Mouse (Mus musculus) neural tube, embryonic 12.5 days (tissue): ENCODE data around the gene Eif4a3. TPM values are rescaled to one million over a fixed set of nuclear protein-coding genes. Genes with fewer than 3 reads are reported as not detected.
"Not testable (repeated sequence)": the region's sequence is repeated elsewhere in the genome, so short reads cannot be mapped to it uniquely, and the experiment has no call there.

Experiments used
- ATAC-seq: fragments of 200-750 bp; cut with Nextera tagmentation; 2 replicates; pipeline ENCODE4 v1.8.0; 2017; ENCODE audit warnings: low read depth, mild to moderate bottlenecking, moderate TSS enrichment, moderate library complexity; ENCODE audit not compliant: low FRiP score
- H3K27ac ChIP-seq: fragments of 300-500 bp; sonication (generic); 2 replicates; pipeline ENCODE4 v1.5.1; 2016
- H3K27me3 ChIP-seq: fragments of 300-500 bp; sonication (generic); replicated peaks from 2 replicates; pipeline ENCODE4 v1.6.1; 2016; ENCODE audit warnings: mild to moderate bottlenecking
- H3K36me3 ChIP-seq: fragments of 300-500 bp; sonication (generic); 2 replicates; pipeline ENCODE4 v1.6.1; 2016; ENCODE audit warnings: mild to moderate bottlenecking
- H3K4me1 ChIP-seq: fragments of 300-500 bp; sonication (generic); 2 replicates; pipeline ENCODE4 v1.6.1; 2016
- H3K4me2 ChIP-seq: fragments of 300-500 bp; sonication (generic); replicated peaks from 2 replicates; pipeline ENCODE4 v1.6.1; 2016; ENCODE audit warnings: mild to moderate bottlenecking
- H3K4me3 ChIP-seq: fragments of 300-500 bp; sonication (generic); 2 replicates; pipeline ENCODE4 v1.5.1; 2016
- H3K9ac ChIP-seq: fragments of 300-500 bp; sonication (generic); 2 replicates; pipeline ENCODE4 v1.6.1; 2016; ENCODE audit warnings: mild to moderate bottlenecking
- H3K9me3 ChIP-seq: fragments of 300-500 bp; sonication (generic); 2 replicates; pipeline ENCODE4 v1.6.1; 2016; ENCODE audit warnings: mild to moderate bottlenecking
- WGBS: fragments of 180-500 bp; shearing (Covaris S2); methylation state at CpG from one replicate; pipeline ENCODE4 v1.1.7; 2016; 5-methylcytosine and 5-hydroxymethylcytosine counted together
- polyA plus RNA-seq: library from polyadenylated mRNA; unstranded; fragments of >200 nt; fragmentation: Nextera tagmentation; extraction: Ambion mirVana; gene quantifications from 2 replicates; pipeline ENCODE4 v1.2.1, GENCODE M21; 2016

Gene Eif4a3
- polyA plus RNA-seq, 1 experiment from 2014 or later = 311 TPM

DNA sequence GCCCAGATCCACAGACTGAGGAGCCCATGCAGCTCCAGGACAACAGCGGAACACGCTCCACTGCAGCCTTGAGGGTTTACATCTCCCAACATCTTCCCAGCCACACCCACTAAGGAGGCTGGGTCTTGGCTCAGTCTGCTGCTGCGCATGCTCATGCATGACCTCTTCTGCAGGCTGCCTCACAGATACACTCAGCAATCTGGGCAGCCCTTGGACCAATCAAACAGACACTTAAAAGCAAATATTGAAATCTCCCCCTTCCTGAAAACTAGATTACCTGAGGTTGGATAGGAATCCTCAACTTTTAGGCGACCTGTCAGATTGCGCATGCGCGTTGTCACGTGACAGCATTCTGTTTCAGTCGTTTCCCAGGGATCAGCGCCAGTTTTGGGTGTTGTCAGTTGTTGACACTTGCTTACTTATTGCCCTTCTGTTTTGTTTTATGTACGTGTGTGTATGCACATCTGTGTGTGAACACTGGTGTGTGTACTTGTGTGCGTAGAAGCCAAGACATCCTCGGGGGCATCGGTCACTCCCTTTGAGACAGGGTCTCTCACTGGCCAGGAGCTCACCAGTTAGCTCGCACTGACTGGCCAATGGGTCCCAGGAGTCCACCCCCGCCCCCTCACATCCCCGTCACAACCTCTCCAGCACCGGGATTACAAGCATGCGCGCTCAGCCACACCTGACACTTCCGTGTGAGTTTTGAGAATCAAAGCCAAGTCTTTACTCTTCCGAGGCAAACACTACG is 41.1 kb downstream of the Eif4a3 start:
- no peak for ATAC-seq
- peak overlapping the region; percentile 14 for H3K4me3 ChIP-seq
- 69% methylated on average over 23 of the region's 23 CpGs for WGBS

GRCm38 (mm10) chr11:119258216-119258571 is 41.7 kb downstream of the Eif4a3 start:
- H3K9me3 ChIP-seq = no peaks in the 10 kb centered on the region
- H3K9ac ChIP-seq = no peak overlapping the region
- H3K4me1 ChIP-seq = peaks cover 3% of the 10 kb centered on the region; the same call in 1 of the 2 replicates
- peak overlapping the region; percentile 14 for H3K4me3 ChIP-seq
- no peaks in the 10 kb centered on the region for H3K27me3 ChIP-seq
- H3K4me2 ChIP-seq = peak overlapping the region; percentile 49
- 73% methylated on average over 9 of the region's 9 CpGs for WGBS
- H3K27ac ChIP-seq = no peak overlapping the region
- H3K36me3 ChIP-seq = peaks cover 7% of the 10 kb centered on the region
- ATAC-seq = no peak

More for the DNA sequence above, 41.1 kb downstream of the Eif4a3 start:
- Histone ChIP-seq H3K36me3 (peaks cover 10% of the 10 kb centered on the region), H3K9ac (no peak overlapping the region), H3K9me3 (no peaks in the 10 kb centered on the region), H3K4me2 (peak overlapping the region; percentile 49), H3K27ac (no peak overlapping the region), H3K4me1 (no peaks in the 10 kb centered on the region), H3K27me3 (no peaks in the 10 kb centered on the region)

GRCm38 (mm10) chr11:119256557-119256956 is 43.3 kb downstream of the Eif4a3 start:
- not testable (repeated sequence) for ATAC-seq, H3K4me3 ChIP-seq, H3K27ac ChIP-seq, H3K9me3 ChIP-seq, H3K36me3 ChIP-seq, H3K27me3 ChIP-seq, H3K4me2 ChIP-seq, H3K9ac ChIP-seq
- peaks cover 19% of the 10 kb centered on the region for H3K4me1 ChIP-seq
- WGBS = 72% methylated on average over 5 of the region's 5 CpGs

- Histone ChIP-seq H3K36me3 (peaks cover 3% of the 10 kb centered on the region; the same call in 1 of the 2 replicates), H3K27me3 (no peaks in the 10 kb centered on the region), H3K4me1 (peaks cover 25% of the 10 kb centered on the region), H3K9ac (0 out of 2 replicates have a peak overlapping the region, but pooled peaks have one; percentile 44), H3K9me3 (no peaks in the 10 kb centered on the region), H3K27ac (no peak overlapping the region), H3K4me2 (peak overlapping the region; percentile 54), H3K4me3 (no peak overlapping the region)
- 5% methylated on average over 22 of the region's 22 CpGs for WGBS
- peak; percentile 66; the same call in 1 of the 2 replicates for ATAC-seq
Observed at GRCm38 (mm10) chr11:119252854-119253541, 46.9 kb downstream of the Eif4a3 start.

DNA sequence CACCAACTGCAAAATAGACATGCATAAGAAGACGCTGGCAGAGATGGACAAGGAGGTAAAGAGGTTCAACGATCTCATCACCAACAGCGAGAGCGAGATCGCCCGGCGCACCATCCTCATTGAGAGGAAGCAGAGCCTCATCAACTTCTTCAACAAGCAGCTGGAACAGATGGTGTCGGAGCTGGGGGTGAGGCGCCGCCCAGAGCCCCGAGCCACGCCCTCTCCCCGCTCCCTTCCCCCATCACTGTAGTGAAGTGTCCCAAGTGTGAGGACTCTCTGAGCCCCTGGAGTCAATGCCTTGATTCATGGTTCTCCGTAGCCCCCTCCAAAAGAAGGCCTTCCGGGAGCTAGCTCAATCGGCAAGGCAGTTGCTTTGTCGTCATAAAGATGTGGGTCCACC is 48.9 kb downstream of the Eif4a3 start:
- no peaks in the 10 kb centered on the region for H3K9me3 ChIP-seq
- H3K27ac ChIP-seq = no peak overlapping the region
- ATAC-seq = no peak

DNA sequence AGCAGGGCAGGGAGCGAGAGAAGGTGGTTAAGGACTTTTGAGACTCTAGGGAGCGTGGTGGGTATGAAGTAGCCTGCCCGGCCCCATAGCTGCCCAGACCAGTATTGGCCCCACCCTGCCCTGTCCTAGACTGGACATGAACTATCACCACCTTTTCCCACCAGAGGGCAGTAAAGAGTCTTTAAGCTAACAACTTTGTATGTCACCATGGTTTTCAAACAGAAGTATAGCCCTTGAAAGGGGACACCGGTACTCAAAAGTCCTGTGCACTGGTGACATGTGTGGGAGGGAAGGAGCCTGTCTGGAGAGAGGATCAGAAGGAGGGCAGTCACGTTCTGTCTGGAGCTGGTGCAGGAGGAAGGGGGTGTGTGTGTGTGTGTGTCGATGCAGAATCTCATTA is 50.9 kb downstream of the Eif4a3 start:
- Histone ChIP-seq H3K4me3 (no peak overlapping the region), H3K9ac (no peak overlapping the region), H3K27ac (no peak overlapping the region), H3K4me2 (no peak overlapping the region), H3K9me3 (no peaks in the 10 kb centered on the region), H3K27me3 (no peaks in the 10 kb centered on the region), H3K36me3 (peaks cover 5% of the 10 kb centered on the region; the same call in 1 of the 2 replicates), H3K4me1 (peaks cover 25% of the 10 kb centered on the region)
- 35% methylated on average over 6 of the region's 6 CpGs for WGBS
- ATAC-seq = peak; percentile 36; the same call in 1 of the 2 replicates

More for the DNA sequence above, 48.9 kb downstream of the Eif4a3 start:
- Histone ChIP-seq H3K27me3 (no peaks in the 10 kb centered on the region), H3K36me3 (no peaks in the 10 kb centered on the region), H3K4me1 (peaks cover 25% of the 10 kb centered on the region), H3K4me2 (no peak overlapping the region), H3K4me3 (no peak overlapping the region), H3K9ac (no peak overlapping the region)
- WGBS = 53% methylated on average over 17 of the region's 17 CpGs

DNA sequence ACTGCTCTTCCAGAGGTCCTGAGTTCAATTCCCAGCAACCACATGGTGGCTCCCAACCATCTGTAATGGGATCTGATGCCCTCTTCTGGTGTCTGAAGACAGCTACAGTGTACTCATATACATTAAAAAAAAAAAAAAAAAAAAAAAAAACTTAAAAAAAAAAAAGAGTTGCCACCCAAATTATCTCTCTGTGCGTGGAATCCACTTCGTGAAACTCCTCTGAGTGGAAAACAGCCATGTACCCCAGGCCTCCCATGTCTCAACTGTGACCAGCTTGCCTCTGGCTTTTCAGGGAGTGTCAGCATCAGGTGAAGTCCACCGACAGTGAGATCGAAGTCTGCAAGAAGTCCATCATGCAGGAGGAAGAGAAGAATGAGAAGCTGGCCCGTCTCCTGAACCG is 54.3 kb downstream of the Eif4a3 start:
- H3K27ac ChIP-seq, H3K4me3 ChIP-seq, H3K27me3 ChIP-seq, ATAC-seq, H3K9me3 ChIP-seq, H3K9ac ChIP-seq, H3K4me1 ChIP-seq, H3K4me2 ChIP-seq: not testable (repeated sequence)
- WGBS = 94% methylated on average over 6 of the region's 6 CpGs
- peaks cover 24% of the 10 kb centered on the region; the same call in 1 of the 2 replicates for H3K36me3 ChIP-seq

GRCm38 (mm10) chr11:119239480-119239879 is 60.4 kb downstream of the Eif4a3 start:
- Histone ChIP-seq H3K4me3 (no peak overlapping the region), H3K36me3 (peaks cover 45% of the 10 kb centered on the region), H3K9ac (no peak overlapping the region), H3K4me1 (peaks cover 14% of the 10 kb centered on the region; the same call in 1 of the 2 replicates), H3K27ac (peak overlapping the region; percentile 8; the same call in 1 of the 2 replicates), H3K4me2 (no peak overlapping the region), H3K27me3 (no peaks in the 10 kb centered on the region), H3K9me3 (no peaks in the 10 kb centered on the region; the same call in 1 of the 2 replicates)
- 78% methylated on average over 12 of the region's 12 CpGs for WGBS
- ATAC-seq = no peak

Other genes with a start within 250 kb of the Eif4a3 start
- 12.5 and 12.7 TPM in 2 replicates for gene Cbx4, start 213.9 kb downstream of the Eif4a3 start, polyA plus RNA-seq
- 26.0 and 38.1 TPM in 2 replicates for gene Tbc1d16, start 71.6 kb downstream of the Eif4a3 start, polyA plus RNA-seq
- gene Ccdc40, start 71.5 kb downstream of the Eif4a3 start, polyA plus RNA-seq = 11.5 and 18.0 TPM in 2 replicates
- 40.9 and 43.0 TPM in 2 replicates for gene Gaa, start 32.2 kb downstream of the Eif4a3 start, polyA plus RNA-seq
- 0.06 and 0.15 TPM in 2 replicates for gene Card14, start 7.7 kb upstream of the Eif4a3 start, polyA plus RNA-seq
- 3.8 and 5.2 TPM in 2 replicates for gene Sgsh, start 55.4 kb upstream of the Eif4a3 start, polyA plus RNA-seq
- 5.0 TPM in 2 replicates for gene Slc26a11, start 55.5 kb upstream of the Eif4a3 start, polyA plus RNA-seq
- gene Rnf213, start 93.0 kb upstream of the Eif4a3 start, polyA plus RNA-seq = 1.5 and 1.6 TPM in 2 replicates
- gene Endov, start 191.3 kb upstream of the Eif4a3 start, polyA plus RNA-seq = 24.0 and 26.1 TPM in 2 replicates
- gene Nptx1, start 247.7 kb upstream of the Eif4a3 start, polyA plus RNA-seq = 14.8 and 16.1 TPM in 2 replicates